Mouse (Mus musculus) left cerebral cortex, postnatal 10 days (tissue): Measurements from ENCODE around the gene Csnk2a2. TPM values are rescaled to one million over a fixed set of nuclear protein-coding genes. Genes with fewer than 3 reads are reported as not detected.

Source experiments
- DNase-seq, 2 experiments: peaks; one replicate each; pipeline ENCODE4 v3.0.0; 2021 to 2022; ENCODE audit warnings: low spot score in 2 of 2, mixed read lengths in 1 of 2; ENCODE audit errors: extremely low spot score in 1 of 2
- intact Hi-C: fragments of 180-260 bp; cut with DNase I; formaldehyde crosslinking; loops from one replicate; pipeline ENCODE4 v1.15.1; 2025
- total RNA-seq, 2 experiments: library from RNA; stranded (reverse); gene quantifications; 2 replicates each; pipeline ENCODE4 v1.2.3; 2021

The Csnk2a2 gene
- total RNA-seq, 2 experiments from 2014 or later = 93.5 to 101 TPM

- DNase-seq = no peak
- intact Hi-C loops = loop anchor here (5.0 kb wide), 1 partner anchor 81 kb away; the partner anchor contains the start of gene Mmp15
These were observed 56.7 kb downstream of the Csnk2a2 start for GRCm38 (mm10) chr8:95433124-95433523.

- intact Hi-C loops = loop anchor here (5.0 kb wide), 1 partner anchor 80 kb away; the partner anchor contains the start of gene Mmp15
- DNase-seq = peak in 1 of 2 experiments; percentile 37
These were observed 57.4 kb downstream of the Csnk2a2 start for GRCm38 (mm10) chr8:95432471-95432870.

DNA sequence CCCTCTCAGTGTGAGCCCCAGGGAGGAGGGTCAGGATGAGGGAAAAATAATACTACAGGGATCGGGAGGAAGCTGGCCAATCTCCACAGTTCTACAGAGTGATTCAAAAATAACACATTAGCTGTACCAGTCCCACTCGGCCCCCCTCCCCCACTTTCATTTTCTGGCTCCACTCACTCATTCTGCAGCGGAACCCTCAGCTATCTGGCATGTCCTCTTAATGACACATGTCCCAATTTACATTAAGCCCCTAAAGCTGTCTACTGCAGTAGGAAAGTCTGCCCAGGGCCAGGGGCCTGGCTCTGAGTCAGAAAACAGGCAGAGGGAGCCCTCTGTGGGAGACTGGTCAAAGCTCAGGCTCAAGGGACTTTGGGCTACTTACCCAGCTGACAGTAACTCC lies 59.9 kb downstream of the Csnk2a2 start:
- DNase-seq = peak; percentile 45 to 76
- intact Hi-C loops = loop anchor here (5.0 to 10.0 kb wide), 2 partner anchors 78 to 175 kb away; partner anchors contain the start of gene Mmp15

GRCm38 (mm10) chr8:95427594-95428535 lies 62.0 kb downstream of the Csnk2a2 start:
- intact Hi-C loops = loop anchor here (10.0 kb wide), 1 partner anchor 173 kb away; no protein-coding TSS in a partner anchor
- DNase-seq = peak; percentile 65 to 83

DNA sequence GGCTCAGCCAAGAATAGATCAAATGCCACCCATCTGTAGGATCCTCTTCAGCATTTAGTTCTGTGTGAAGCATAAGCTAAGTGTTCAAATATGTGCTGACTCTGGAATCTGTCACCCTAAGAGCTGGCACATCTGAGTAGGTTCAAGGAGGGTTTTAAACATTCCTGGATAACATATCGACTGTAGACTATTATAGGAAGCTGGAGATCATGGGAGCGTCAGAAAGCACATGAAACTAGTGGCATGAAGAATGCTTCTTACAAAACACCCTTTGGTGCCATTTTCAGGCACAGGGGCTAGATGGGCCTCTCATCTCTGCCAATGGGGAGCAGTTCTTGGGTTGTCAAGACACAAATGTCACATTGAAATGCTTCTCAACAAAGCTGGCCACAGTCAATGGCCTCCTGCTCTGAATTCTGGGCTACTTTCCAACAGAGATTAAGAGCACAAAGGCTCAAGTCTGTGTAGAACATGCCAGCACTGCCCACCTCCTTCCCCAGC lies 63.0 kb downstream of the Csnk2a2 start:
- peak; percentile 22 to 36 for DNase-seq
- intact Hi-C loops = loop anchor here (10.0 kb wide), 1 partner anchor 172 kb away; no protein-coding TSS in a partner anchor

- no peak for DNase-seq
- intact Hi-C loops = loop anchor here (10.0 kb wide), 1 partner anchor 170 kb away; no protein-coding TSS in a partner anchor
These were observed 65.2 kb downstream of the Csnk2a2 start for GRCm38 (mm10) chr8:95424682-95425081.

- intact Hi-C loops = loop anchor here (10.0 kb wide), 1 partner anchor 168 kb away; no protein-coding TSS in a partner anchor
- no peak for DNase-seq
These were observed 67.5 kb downstream of the Csnk2a2 start for GRCm38 (mm10) chr8:95422193-95422810.

DNA sequence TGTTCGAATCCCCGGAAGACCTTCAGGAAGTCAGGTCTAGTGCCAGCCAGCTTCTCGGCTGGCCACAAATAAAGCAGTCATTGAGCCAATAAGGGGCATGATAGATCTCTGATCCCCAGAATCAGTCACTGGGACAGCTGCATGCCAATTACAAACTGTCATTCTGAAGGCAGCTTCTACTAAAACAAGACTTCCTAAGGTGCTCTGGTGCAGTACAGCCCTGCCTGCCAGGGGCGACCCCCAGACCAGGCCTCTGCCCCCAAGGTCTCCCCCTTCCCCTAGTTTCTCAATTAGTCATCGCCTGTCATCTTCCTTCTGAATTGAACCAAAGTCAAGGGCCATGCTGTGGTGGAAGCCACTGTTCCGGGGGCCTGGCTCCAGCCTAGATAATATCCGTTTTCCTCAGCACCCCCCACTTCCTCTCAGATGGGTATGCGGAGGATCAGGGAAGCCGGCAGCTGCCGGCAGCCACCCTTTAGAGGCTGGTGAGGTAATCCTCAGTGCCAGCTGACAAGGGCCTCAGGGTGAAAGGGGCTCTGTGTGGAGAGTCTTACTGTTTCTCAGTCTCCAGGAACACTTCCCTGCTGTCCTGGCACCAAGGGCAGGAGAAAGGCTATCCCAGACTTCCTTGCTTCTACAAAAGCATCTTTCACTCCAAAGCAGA lies 78.4 kb downstream of the Csnk2a2 start:
- intact Hi-C loops = no loop called here
- peak in 1 of 2 experiments; percentile 71 for DNase-seq

DNA sequence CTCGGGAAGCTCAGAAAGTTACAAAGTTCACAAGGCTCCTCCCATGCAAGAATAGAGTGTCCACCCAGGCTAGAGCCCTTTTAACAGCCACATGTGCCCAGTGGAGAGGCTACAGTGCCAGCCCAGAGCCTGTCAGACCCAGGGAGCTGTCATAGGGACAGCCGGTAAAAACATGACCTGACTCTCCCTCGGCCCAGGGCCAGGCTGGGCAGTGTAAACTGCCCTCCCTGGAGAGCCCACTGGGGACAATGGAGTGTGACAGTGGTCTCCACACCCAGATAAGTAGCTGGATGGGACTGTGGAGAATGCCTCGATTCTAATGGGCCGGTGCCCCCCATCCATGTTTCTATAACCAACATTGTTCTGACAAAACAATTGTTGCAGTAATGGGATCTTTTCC lies 80.3 kb downstream of the Csnk2a2 start:
- intact Hi-C loops = no loop called here
- DNase-seq = no peak

DNA sequence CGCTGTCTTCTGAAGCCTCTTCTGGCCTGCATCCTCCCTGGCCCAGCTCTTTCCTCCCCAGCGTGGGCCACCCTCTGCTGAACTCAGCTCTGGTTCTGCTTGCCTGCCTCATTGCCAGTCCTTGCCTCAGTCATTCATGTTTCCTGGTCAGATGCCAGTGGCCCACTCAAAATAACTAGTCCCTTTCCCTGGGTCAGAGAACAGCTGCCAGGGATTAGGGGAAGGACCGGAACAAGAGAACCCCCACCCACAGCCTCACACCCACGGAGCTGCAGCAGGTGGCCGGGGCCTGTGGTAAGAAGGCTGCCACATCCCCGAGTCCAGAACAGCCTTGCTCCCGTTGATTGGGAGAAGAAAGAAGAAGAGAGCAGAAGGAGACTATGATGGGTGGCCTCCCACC lies 88.7 kb downstream of the Csnk2a2 start:
- intact Hi-C loops = no loop called here
- DNase-seq = no peak

GRCm38 (mm10) chr8:95399131-95399530 lies 90.7 kb downstream of the Csnk2a2 start:
- no peak for DNase-seq
- intact Hi-C loops = no loop called here

DNA sequence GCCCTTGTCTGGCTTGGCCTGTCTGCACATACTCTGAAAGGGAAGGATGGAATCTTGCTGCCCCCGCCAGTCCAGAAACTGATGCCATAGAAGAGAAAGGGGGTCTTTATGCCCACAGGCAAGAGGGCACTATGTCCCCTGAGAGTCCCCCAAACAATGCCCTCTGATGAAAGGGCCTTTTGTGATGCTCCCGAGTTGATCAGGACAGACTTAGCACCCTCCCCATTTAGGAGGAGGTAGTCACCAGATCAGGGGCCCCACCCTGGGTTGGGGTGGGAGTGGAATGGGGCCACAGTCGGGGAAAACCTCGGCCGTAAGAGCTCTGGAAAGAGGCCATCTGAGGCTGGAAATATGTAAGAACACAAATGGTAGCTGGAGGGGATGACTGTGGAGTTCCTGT lies 92.6 kb downstream of the Csnk2a2 start:
- intact Hi-C loops = no loop called here

GRCm38 (mm10) chr8:95396752-95397151 lies 93.1 kb downstream of the Csnk2a2 start:
- no peak for DNase-seq
- intact Hi-C loops = no loop called here

More for the DNA sequence above, 92.6 kb downstream of the Csnk2a2 start:
- DNase-seq = no peak

Other genes with a start within 250 kb of the Csnk2a2 start
- gene Cngb1, start 183.5 kb downstream of the Csnk2a2 start, total RNA-seq = under 1 TPM; 0.58 to 0.71 TPM
- 1 to 10 TPM; 1.7 to 2.3 TPM for gene Tepp, start 179.5 kb downstream of the Csnk2a2 start, total RNA-seq
- gene Zfp319, start 158.1 kb downstream of the Csnk2a2 start, total RNA-seq = 10 to 100 TPM; 17.0 to 18.0 TPM
- 10 to 100 TPM; 19.0 to 19.4 TPM for gene Usb1, start 157.8 kb downstream of the Csnk2a2 start, total RNA-seq
- gene Mmp15, start 137.8 kb downstream of the Csnk2a2 start, total RNA-seq = 10 to 100 TPM; 29.5 to 31.9 TPM
- 10 to 100 TPM; 69.4 to 72.6 TPM for gene Cfap20, start 55.2 kb downstream of the Csnk2a2 start, total RNA-seq
- gene Ccdc113, start 44.0 kb upstream of the Csnk2a2 start, total RNA-seq = 1 to 10 TPM in 1 of 2 experiments, under 1 TPM in 1; 0.73 to 1.4 TPM
- gene Prss54, start 86.3 kb upstream of the Csnk2a2 start, total RNA-seq = not detected
- gene Gins3, start 143.4 kb upstream of the Csnk2a2 start, total RNA-seq = 1 to 10 TPM; 1.3 TPM
- 1,000 to 10,000 TPM; 1,340 to 1,419 TPM for gene Ndrg4, start 186.9 kb upstream of the Csnk2a2 start, total RNA-seq
- 10 to 100 TPM; 21.2 to 21.6 TPM for gene Setd6, start 225.8 kb upstream of the Csnk2a2 start, total RNA-seq